Mouse (Mus musculus) embryonic fibroblast, embryonic 13.5 days (primary cell): Measurements from ENCODE around the gene Capzb.

ENCODE experiments used
- CTCF ChIP-seq: IDR thresholded peaks from 2 replicates; pipeline ENCODE4 v1.5.1; 2011; ENCODE audit warnings: mild to moderate bottlenecking, control low read depth, low read length, moderate library complexity, borderline replicate concordance; ENCODE audit not compliant: insufficient read depth
- POLR2A ChIP-seq: IDR thresholded peaks from 2 replicates; pipeline ENCODE4 v1.6.1; 2011; ENCODE audit warnings: low read depth, mild to moderate bottlenecking, control low read depth, low read length, moderate library complexity

- TF ChIP-seq CTCF = no peak
- no peak for TF ChIP-seq POLR2A
These were observed 34.3 kb upstream of the Capzb start for GRCm38 (mm10) chr4:139158350-139158749.
